7 mouse cellular contexts compared by ENCODE assay signal in genomic region chr5:114370371-114370776, GRCm38 (mm10). TPM values are rescaled to one million over a fixed set of nuclear protein-coding genes. Genes with fewer than 3 reads are reported as not detected.
DNase-seq lines count a peak whose midpoint lies in the region; ATAC-seq lines count a peak whose summit lies in the region.

No protein-coding gene starts in this region.

- H3K4me1 ChIP-seq in heart, embryonic 15.5 days (replicated peaks): peaks cover 67% of the 10 kb centered on the region

- H3K27ac ChIP-seq in heart, embryonic 15.5 days: peak overlapping the region; percentile 87

- peak; percentile 45 for ATAC-seq in heart, embryonic 15.5 days (replicated peaks; ENCODE audit: insufficient number of reproducible peaks, insufficient read depth, low FRiP score, low read depth)

- no peaks in the 10 kb centered on the region for H3K9me3 ChIP-seq in heart, embryonic 15.5 days (replicated peaks)

- no peaks in the 10 kb centered on the region for H3K27me3 ChIP-seq in heart, embryonic 15.5 days

- no peak overlapping the region for H3K4me3 ChIP-seq in heart, embryonic 15.5 days

- WGBS in heart, embryonic 15.5 days: 52% methylated on average over 9 of the region's 9 CpGs

- peaks cover 68% of the 10 kb centered on the region for H3K36me3 ChIP-seq in heart, embryonic 15.5 days

- peak overlapping the region; percentile 28; the same call in 1 of the 2 replicates for H3K4me2 ChIP-seq in heart, embryonic 15.5 days

- DNase-seq in NIH3T3 (ENCODE audit: low read depth): peak; percentile 98
- DNase-seq in embryo, embryonic 10.5 days (ENCODE audit: low spot score): peak; percentile 71
- peak; percentile 89 for DNase-seq in kidney, postnatal 14 days
- DNase-seq in lung, postnatal 4 days: peak; percentile 88 to 95
- no peak for DNase-seq in cerebellum, adult 9-11 months
- DNase-seq in left cerebral cortex, adult 9 months (ENCODE audit: low spot score in 2 of 2): no peak

- H3K9ac ChIP-seq in heart, embryonic 15.5 days: no peak overlapping the region; the same call in 1 of the 2 replicates

RNA-seq across cellular contexts. Expression of gene Kctd10, which starts 9.9 kb away (rescaled TPM):
- polyA plus RNA-seq in heart, embryonic 15.5 days (2015; fragmentation: Nextera tagmentation; extraction: Ambion mirVana): 93.8 and 113 TPM in 2 replicates

RNA-seq across cellular contexts. Expression of gene Ube3b, which starts 10.0 kb away (rescaled TPM):
- 36.2 and 47.5 TPM in 2 replicates for polyA plus RNA-seq in heart, embryonic 15.5 days (2015; fragmentation: Nextera tagmentation; extraction: Ambion mirVana)

Comparison
In these comparisons a context has a peak if more than half of its experiments do, and no peak if none do; other contexts are left out.
1. DNase-seq: peak in NIH3T3 (single experiment), embryo, embryonic 10.5 days (single experiment), kidney, postnatal 14 days (single experiment) and lung, postnatal 4 days (2 of 2); none in cerebellum, adult 9-11 months (single experiment) and left cerebral cortex, adult 9 months (0 of 2).